Mouse (Mus musculus) cerebellum, adult 2 months (tissue): ENCODE results near the gene Pkd1.

Source experiments
- CTCF ChIP-seq: fragments of 200-500 bp; IDR thresholded peaks from 2 replicates; pipeline ENCODE4 v1.5.1; 2011; ENCODE audit warnings: low read depth, mild to moderate bottlenecking, control low read depth, low read length, moderate library complexity, borderline replicate concordance; ENCODE audit not compliant: insufficient read depth
- POLR2A ChIP-seq: fragments of 200-500 bp; IDR thresholded peaks from 2 replicates; pipeline ENCODE4 v1.6.1; 2011; ENCODE audit warnings: low read length, control low read depth, borderline replicate concordance; ENCODE audit not compliant: insufficient read depth

- TF ChIP-seq CTCF: no peak
- TF ChIP-seq POLR2A: no peak
These were observed 36.9 kb downstream of the Pkd1 start for GRCm38 (mm10) chr17:24586532-24586931.
